Mouse (Mus musculus): Measurements from ENCODE around the gene Mospd2. TPM values are rescaled to one million over a fixed set of nuclear protein-coding genes. Genes with fewer than 3 reads are reported as not detected.

The Mospd2 gene
- polyA plus RNA-seq, 1 experiment from 2014 or later: 13.8 TPM

DNA sequence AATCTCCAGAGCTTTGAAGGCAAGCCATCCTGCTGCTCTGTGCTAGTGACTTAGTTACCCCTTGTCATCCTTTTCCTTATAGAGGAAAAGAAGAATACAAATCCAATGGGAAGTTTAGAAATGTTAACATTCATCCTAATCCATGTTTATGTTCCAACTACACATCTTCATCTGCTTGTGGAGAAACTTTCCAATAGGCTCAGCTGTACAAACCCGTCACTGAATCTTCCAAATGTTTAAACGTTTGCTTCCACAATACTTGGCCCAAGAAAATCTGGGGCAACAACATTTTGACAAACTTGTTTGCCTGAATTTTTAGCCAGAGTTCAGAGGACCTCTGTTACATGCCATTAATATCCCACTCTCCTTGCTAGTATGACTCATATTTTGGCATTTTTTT is 78.3 kb downstream of the Mospd2 start:
- WGBS: 72% methylated on average over 2 of the region's 2 CpGs
- no peak overlapping the region for H3K9ac ChIP-seq (replicated peaks)
- H3K27me3 ChIP-seq: peaks cover 2% of the 10 kb centered on the region; the same call in 1 of the 2 replicates
- H3K4me3 ChIP-seq (replicated peaks): no peak overlapping the region
- no peaks in the 10 kb centered on the region for H3K36me3 ChIP-seq
- no peaks in the 10 kb centered on the region for H3K4me1 ChIP-seq (replicated peaks)
- no peak overlapping the region for H3K4me2 ChIP-seq (replicated peaks)
- no peak overlapping the region for H3K27ac ChIP-seq
- H3K9me3 ChIP-seq: no peaks in the 10 kb centered on the region
- ATAC-seq: no peak

DNA sequence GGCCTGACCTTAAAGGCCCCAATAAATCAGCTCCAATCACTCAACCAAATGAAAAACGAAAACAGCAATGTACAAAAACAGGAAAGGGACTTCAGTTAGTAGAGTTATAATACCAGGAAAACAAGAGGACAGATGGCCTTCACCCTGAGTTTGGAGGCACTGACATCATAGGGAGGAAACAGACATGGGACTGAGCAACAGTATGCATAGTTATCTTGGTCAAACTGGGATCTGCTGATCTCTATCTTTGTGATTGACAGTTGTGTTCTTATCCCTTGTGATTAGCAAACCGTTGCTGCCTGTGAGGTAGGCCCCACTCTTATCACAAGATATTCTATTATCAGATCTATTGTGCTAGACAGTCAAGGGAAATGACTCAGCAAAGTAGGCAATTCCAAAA is 80.4 kb downstream of the Mospd2 start:
- 79% methylated on average over 2 of the region's 2 CpGs for WGBS
- Histone ChIP-seq H3K9me3 (no peaks in the 10 kb centered on the region), H3K4me2 (replicated peaks) (no peak overlapping the region), H3K4me1 (replicated peaks) (no peaks in the 10 kb centered on the region), H3K4me3 (replicated peaks) (no peak overlapping the region), H3K27ac (no peak overlapping the region), H3K36me3 (no peaks in the 10 kb centered on the region), H3K9ac (replicated peaks) (no peak overlapping the region), H3K27me3 (peaks cover 2% of the 10 kb centered on the region; the same call in 1 of the 2 replicates)
- ATAC-seq: no peak

DNA sequence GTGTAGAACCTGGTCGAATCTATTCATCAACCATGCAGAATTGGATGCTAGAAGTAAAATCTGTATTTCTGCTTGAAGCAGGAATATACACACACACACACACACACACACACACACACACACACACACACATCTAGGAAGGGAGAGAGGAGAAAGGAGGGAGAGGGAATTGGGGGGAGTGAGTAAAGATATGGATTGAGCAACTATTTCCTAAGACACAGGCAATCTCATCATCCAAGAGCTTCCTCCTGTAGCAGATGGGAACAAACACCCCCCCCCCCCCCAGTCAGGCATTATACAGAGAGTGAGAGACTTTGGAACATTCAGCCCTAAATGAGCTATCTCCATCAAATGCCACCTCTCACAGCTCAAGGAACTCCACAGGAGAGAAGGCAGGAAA is 93.9 kb downstream of the Mospd2 start:
- H3K4me2 ChIP-seq (replicated peaks): no peak overlapping the region

More for the DNA sequence above, 93.9 kb downstream of the Mospd2 start:
- no peaks in the 10 kb centered on the region for H3K4me1 ChIP-seq (replicated peaks)
- no peaks in the 10 kb centered on the region for H3K36me3 ChIP-seq
- no peak overlapping the region for H3K9ac ChIP-seq (replicated peaks)
- no peak overlapping the region for H3K27ac ChIP-seq
- 94% methylated on average over 1 of the region's 1 CpGs for WGBS
- no peaks in the 10 kb centered on the region for H3K27me3 ChIP-seq
- H3K9me3 ChIP-seq: no peaks in the 10 kb centered on the region
- no peak overlapping the region for H3K4me3 ChIP-seq (replicated peaks)
- ATAC-seq: no peak

Other genes starting within 250 kb of the Mospd2 start
- gene Fancb, start 217 bp upstream of the Mospd2 start, polyA plus RNA-seq (2015; fragmentation: Nextera tagmentation; extraction: Ambion mirVana): 3.6 and 3.8 TPM in 2 replicates
- gene Gm17604, start 24.5 kb upstream of the Mospd2 start, polyA plus RNA-seq (2015; fragmentation: Nextera tagmentation; extraction: Ambion mirVana): not detected in 2 replicates

All from midbrain, embryonic 13.5 days (tissue).